Mouse (Mus musculus) midbrain, embryonic 14.5 days (tissue): ENCODE data around the gene Hcrt. TPM values are rescaled to one million over a fixed set of nuclear protein-coding genes. Genes with fewer than 3 reads are reported as not detected.

Experiments
- ATAC-seq: fragments of 200-750 bp; cut with Nextera tagmentation; 2 replicates; pipeline ENCODE4 v1.8.0; 2017; ENCODE audit warnings: moderate number of reproducible peaks, moderate library complexity; ENCODE audit not compliant: low FRiP score, low TSS enrichment
- DNase-seq: peaks from one replicate; pipeline ENCODE4 v3.0.0-alpha.2; 2015
- H3K27ac ChIP-seq: fragments of 300-500 bp; sonication (generic); replicated peaks from 2 replicates; pipeline ENCODE4 v1.5.1; 2014; ENCODE audit warnings: mild to moderate bottlenecking, low read depth, low read length, moderate library complexity
- H3K27me3 ChIP-seq: fragments of 300-500 bp; sonication (generic); 2 replicates; pipeline ENCODE4 v1.6.1; 2014; ENCODE audit warnings: low read length, control low read depth, mixed read lengths; ENCODE audit not compliant: control insufficient read depth, insufficient read depth
- H3K36me3 ChIP-seq: fragments of 300-500 bp; sonication (generic); 2 replicates; pipeline ENCODE4 v1.6.1; 2014; ENCODE audit warnings: low read length, control low read depth; ENCODE audit not compliant: control insufficient read depth, insufficient read depth
- H3K4me1 ChIP-seq: fragments of 300-500 bp; sonication (generic); 2 replicates; pipeline ENCODE4 v1.6.1; 2014; ENCODE audit warnings: mild to moderate bottlenecking, antibody characterized with exemption, low read length, control low read depth; ENCODE audit not compliant: control insufficient read depth, insufficient read depth
- H3K4me2 ChIP-seq: fragments of 300-500 bp; sonication (generic); 2 replicates; pipeline ENCODE4 v1.6.1; 2014; ENCODE audit warnings: mild to moderate bottlenecking, low read length, moderate library complexity
- H3K4me3 ChIP-seq: fragments of 300-500 bp; sonication (generic); replicated peaks from 2 replicates; pipeline ENCODE4 v1.5.1; 2014; ENCODE audit warnings: low read depth, low read length
- H3K9ac ChIP-seq: fragments of 300-500 bp; sonication (generic); replicated peaks from 2 replicates; pipeline ENCODE4 v1.6.1; 2014; ENCODE audit warnings: mild to moderate bottlenecking, low read length, moderate library complexity
- H3K9me3 ChIP-seq: fragments of 300-500 bp; sonication (generic); 2 replicates; pipeline ENCODE4 v1.6.1; 2016; ENCODE audit warnings: low read length, control low read depth, mixed read lengths; ENCODE audit not compliant: control insufficient read depth
- WGBS: fragments of 180-500 bp; shearing (Covaris S2); extraction: QIAGEN DNeasy Blood & Tissue Kit; methylation state at CpG from one replicate; pipeline ENCODE4 v1.1.7; 2014; 5-methylcytosine and 5-hydroxymethylcytosine counted together
- polyA plus RNA-seq: library from polyadenylated mRNA; unstranded; fragments of >200 nt; fragmentation: Nextera tagmentation; extraction: Ambion mirVana; gene quantifications from 2 replicates; pipeline ENCODE4 v1.2.1, GENCODE M21; 2014

The Hcrt gene
- polyA plus RNA-seq, 1 experiment from 2014 or later, result not detected

- DNase-seq, result no peak
- Histone ChIP-seq H3K4me1 (no peaks in the 10 kb centered on the region), H3K4me3 (no peak overlapping the region), H3K36me3 (peaks cover 48% of the 10 kb centered on the region), H3K9me3 (no peaks in the 10 kb centered on the region), H3K27me3 (no peaks in the 10 kb centered on the region), H3K4me2 (no peak overlapping the region), H3K27ac (no peak overlapping the region), H3K9ac (no peak overlapping the region)
- 86% methylated on average over 4 of the region's 4 CpGs for WGBS
- no peak for ATAC-seq
These were observed 14.1 kb downstream of the Hcrt start for GRCm38 (mm10) chr11:100748620-100749019.

GRCm38 (mm10) chr11:100747114-100747513 lies 15.6 kb downstream of the Hcrt start:
- Histone ChIP-seq H3K4me1 (no peaks in the 10 kb centered on the region), H3K4me2 (no peak overlapping the region), H3K9ac (no peak overlapping the region), H3K36me3 (peaks cover 48% of the 10 kb centered on the region), H3K4me3 (no peak overlapping the region), H3K9me3 (no peaks in the 10 kb centered on the region), H3K27ac (no peak overlapping the region), H3K27me3 (no peaks in the 10 kb centered on the region)
- ATAC-seq (no peak), DNase-seq (no peak)
- WGBS, result 79% methylated on average over 5 of the region's 5 CpGs

- peaks cover 47% of the 10 kb centered on the region for H3K36me3 ChIP-seq
- H3K27me3 ChIP-seq, result no peaks in the 10 kb centered on the region
- no peak overlapping the region for H3K9ac ChIP-seq
- no peaks in the 10 kb centered on the region for H3K4me1 ChIP-seq
- H3K9me3 ChIP-seq, result no peaks in the 10 kb centered on the region
- H3K4me3 ChIP-seq, result no peak overlapping the region
- DNase-seq (no peak), ATAC-seq (no peak)
- 89% methylated on average over 10 of the region's 10 CpGs for WGBS
- H3K27ac ChIP-seq, result no peak overlapping the region
- H3K4me2 ChIP-seq, result no peak overlapping the region
These were observed 16.2 kb downstream of the Hcrt start for GRCm38 (mm10) chr11:100746546-100746945.

GRCm38 (mm10) chr11:100745085-100745484 lies 17.6 kb downstream of the Hcrt start:
- Histone ChIP-seq H3K9me3 (no peaks in the 10 kb centered on the region), H3K9ac (no peak overlapping the region), H3K4me2 (no peak overlapping the region), H3K27ac (no peak overlapping the region), H3K4me3 (no peak overlapping the region), H3K27me3 (no peaks in the 10 kb centered on the region), H3K4me1 (no peaks in the 10 kb centered on the region), H3K36me3 (peaks cover 41% of the 10 kb centered on the region)
- DNase-seq (peak; percentile 83), ATAC-seq (0 out of 2 replicates have a peak, but pooled peaks have one; percentile 11)
- WGBS, result 14% methylated on average over 6 of the region's 6 CpGs

GRCm38 (mm10) chr11:100741348-100741747 lies 21.4 kb downstream of the Hcrt start:
- H3K4me1 ChIP-seq, result peaks cover 14% of the 10 kb centered on the region
- H3K9me3 ChIP-seq, result no peaks in the 10 kb centered on the region
- peaks cover 22% of the 10 kb centered on the region for H3K36me3 ChIP-seq
- H3K9ac ChIP-seq, result no peak overlapping the region
- no peak for ATAC-seq
- no peaks in the 10 kb centered on the region for H3K27me3 ChIP-seq
- no peak for DNase-seq
- WGBS, result 71% methylated on average over 6 of the region's 6 CpGs
- H3K27ac ChIP-seq, result no peak overlapping the region
- H3K4me3 ChIP-seq, result no peak overlapping the region
- H3K4me2 ChIP-seq, result no peak overlapping the region

- WGBS, result 16% methylated on average over 5 of the region's 5 CpGs
- H3K36me3 ChIP-seq, result peaks cover 13% of the 10 kb centered on the region
- H3K4me1 ChIP-seq, result peaks cover 19% of the 10 kb centered on the region
- no peaks in the 10 kb centered on the region for H3K9me3 ChIP-seq
- H3K27ac ChIP-seq, result peak overlapping the region; percentile 85
- peak overlapping the region; percentile 98 for H3K4me3 ChIP-seq
- DNase-seq, result no peak
- peak overlapping the region; percentile 69 for H3K4me2 ChIP-seq
- no peak for ATAC-seq
- H3K9ac ChIP-seq, result peak overlapping the region; percentile 64
- H3K27me3 ChIP-seq, result no peaks in the 10 kb centered on the region
These were observed 24.0 kb downstream of the Hcrt start for GRCm38 (mm10) chr11:100738749-100739148.

- DNase-seq (peak; percentile 98), ATAC-seq (peak; percentile 98)
- H3K4me2 ChIP-seq, result peak within 1 kb of the TSS; percentile 87
- peak within 1 kb of the TSS; percentile 85 for H3K27ac ChIP-seq
- no peaks in the 10 kb centered on the region for H3K27me3 ChIP-seq
- H3K36me3 ChIP-seq, result peaks cover 11% of the 10 kb centered on the region
- H3K9ac ChIP-seq, result peak within 1 kb of the TSS; percentile 91
- peak within 1 kb of the TSS; percentile 98 for H3K4me3 ChIP-seq
- under 1% methylated on average over 39 of the region's 39 CpGs for WGBS
- peaks cover 19% of the 10 kb centered on the region for H3K4me1 ChIP-seq
- no peaks in the 10 kb centered on the region for H3K9me3 ChIP-seq
These were observed 24.6 kb downstream of the Hcrt start, which contains the start of gene Rab5c for GRCm38 (mm10) chr11:100738066-100738604. Gene Rab5c, minus strand, starts transcription at chr11:100738215.

- H3K36me3 ChIP-seq, result peaks cover 13% of the 10 kb centered on the region
- H3K9ac ChIP-seq, result peak overlapping the region; percentile 91
- WGBS, result 2% methylated on average over 13 of the region's 13 CpGs
- no peak overlapping the region for H3K27ac ChIP-seq
- H3K27me3 ChIP-seq, result no peaks in the 10 kb centered on the region
- peak overlapping the region; percentile 87 for H3K4me2 ChIP-seq
- peaks cover 19% of the 10 kb centered on the region for H3K4me1 ChIP-seq
- H3K9me3 ChIP-seq, result no peaks in the 10 kb centered on the region
- DNase-seq (no peak), ATAC-seq (no peak)
- H3K4me3 ChIP-seq, result peak overlapping the region; percentile 98
These were observed 25.5 kb downstream of the Hcrt start for GRCm38 (mm10) chr11:100737105-100737733.

GRCm38 (mm10) chr11:100736746-100737080 lies 26.0 kb downstream of the Hcrt start:
- peak overlapping the region; percentile 87 for H3K4me2 ChIP-seq
- H3K27ac ChIP-seq, result no peak overlapping the region
- peak overlapping the region; percentile 91; the same call in 1 of the 2 replicates for H3K9ac ChIP-seq
- 81% methylated on average over 4 of the region's 4 CpGs for WGBS
- H3K4me1 ChIP-seq, result peaks cover 19% of the 10 kb centered on the region
- H3K4me3 ChIP-seq, result peak overlapping the region; percentile 98; the same call in 1 of the 2 replicates
- DNase-seq (no peak), ATAC-seq (no peak)
- no peaks in the 10 kb centered on the region for H3K27me3 ChIP-seq
- no peaks in the 10 kb centered on the region for H3K9me3 ChIP-seq
- peaks cover 14% of the 10 kb centered on the region for H3K36me3 ChIP-seq
